Mouse (Mus musculus) MEL (cell line): ENCODE data around the gene Tmem114. TPM values are rescaled to one million over a fixed set of nuclear protein-coding genes. Genes with fewer than 3 reads are reported as not detected.

Source experiments
- DNase-seq: peaks from one replicate; pipeline ENCODE4 v3.0.0; 2011; ENCODE audit warnings: low read depth, low spot score
- H3K27ac ChIP-seq: 2 replicates; pipeline ENCODE4 v1.5.1; 2012; ENCODE audit warnings: low read depth, mild to moderate bottlenecking, control low read depth, low read length, moderate library complexity; ENCODE audit not compliant: control insufficient read depth
- H3K27me3 ChIP-seq, 2 experiments: fragments of 150-350 bp in 1 of 2; sonication (generic) in 1 of 2; 2 replicates each; pipeline ENCODE4 v1.6.1; 2012; ENCODE audit warnings: low read length in 2 of 2, mild to moderate bottlenecking in 2 of 2, improper control_type of control experiment in 1 of 2, moderate library complexity in 1 of 2; ENCODE audit not compliant: insufficient read depth in 2 of 2, control insufficient read depth in 1 of 2
- H3K36me3 ChIP-seq, 2 experiments: 2 replicates each; pipeline ENCODE4 v1.6.1; 2012 to 2014; ENCODE audit warnings: low read length in 2 of 2, improper control_type of control experiment in 1 of 2, inconsistent platforms in 1 of 2, mild to moderate bottlenecking in 1 of 2; ENCODE audit not compliant: insufficient read depth in 2 of 2, control insufficient read depth in 1 of 2
- H3K4me1 ChIP-seq, 2 experiments: fragments of 150-350 bp in 1 of 2; sonication (generic) in 1 of 2; 2 replicates each; pipeline ENCODE4 v1.6.1; 2012; ENCODE audit warnings: low read length in 2 of 2, improper control_type of control experiment in 1 of 2, mild to moderate bottlenecking in 1 of 2; ENCODE audit not compliant: insufficient read depth in 2 of 2, control insufficient read depth in 1 of 2
- H3K4me3 ChIP-seq, 2 experiments: fragments of 150-350 bp in 1 of 2; sonication (generic) in 1 of 2; 2 replicates each; pipeline ENCODE4 v1.5.1; 2012; ENCODE audit warnings: low read depth in 2 of 2, low read length in 2 of 2, mild to moderate bottlenecking in 2 of 2, moderate library complexity in 2 of 2, control low read depth in 1 of 2, improper control_type of control experiment in 1 of 2; ENCODE audit not compliant: control insufficient read depth in 1 of 2, insufficient read depth in 1 of 2
- H3K79me2 ChIP-seq: 2 replicates; pipeline ENCODE4 v1.6.1; 2012; ENCODE audit warnings: mild to moderate bottlenecking, low read length, moderate library complexity; ENCODE audit not compliant: control insufficient read depth, poor library complexity, insufficient read depth
- H3K9ac ChIP-seq: 2 replicates; pipeline ENCODE4 v1.6.1; 2012; ENCODE audit warnings: low read depth, mild to moderate bottlenecking, control low read depth, low read length, moderate library complexity; ENCODE audit not compliant: control insufficient read depth, poor library complexity, severe bottlenecking
- H3K9me3 ChIP-seq: fragments of 150-350 bp; sonication (generic); replicated peaks from 2 replicates; pipeline ENCODE4 v1.6.1; 2012; ENCODE audit warnings: mild to moderate bottlenecking, low read length, improper control_type of control experiment, moderate library complexity; ENCODE audit not compliant: insufficient read depth
- BHLHE40 ChIP-seq: IDR thresholded peaks from 2 replicates; pipeline ENCODE4 v1.6.1; 2012; ENCODE audit warnings: low read depth, mild to moderate bottlenecking, inconsistent platforms, low read length, improper control_type of control experiment, borderline replicate concordance
- CHD1 ChIP-seq: IDR thresholded peaks from 2 replicates; pipeline ENCODE4 v1.6.1; 2012; ENCODE audit warnings: low read depth, mild to moderate bottlenecking, inconsistent platforms, low read length, improper control_type of control experiment
- CHD2 ChIP-seq: IDR thresholded peaks from 2 replicates; pipeline ENCODE4 v1.6.1; 2011; ENCODE audit warnings: low read length, improper control_type of control experiment
- E2F4 ChIP-seq: IDR thresholded peaks from 2 replicates; pipeline ENCODE4 v1.6.1; 2011; ENCODE audit warnings: low read depth, low read length, improper control_type of control experiment, borderline replicate concordance
- GABPA ChIP-seq: IDR thresholded peaks from 2 replicates; pipeline ENCODE4 v1.6.1; 2012; ENCODE audit warnings: low read depth, mild to moderate bottlenecking, inconsistent platforms, low read length, improper control_type of control experiment, moderate library complexity
- JUND ChIP-seq: IDR thresholded peaks from 2 replicates; pipeline ENCODE4 v1.6.1; 2011; ENCODE audit warnings: low read depth, mild to moderate bottlenecking, improper control_type of control experiment, low read length
- KAT2A ChIP-seq: conservative IDR thresholded peaks from 2 replicates; pipeline ENCODE4 v1.6.1; 2012; ENCODE audit warnings: low read depth, low read length, improper control_type of control experiment, inconsistent platforms
- MAZ ChIP-seq: IDR thresholded peaks from 2 replicates; pipeline ENCODE4 v1.6.1; 2012; ENCODE audit warnings: low read depth, mild to moderate bottlenecking, inconsistent platforms, low read length, improper control_type of control experiment
- MEF2A ChIP-seq: IDR thresholded peaks from 2 replicates; pipeline ENCODE4 v1.6.1; 2014; ENCODE audit warnings: low read depth, mild to moderate bottlenecking, inconsistent platforms, low read length, improper control_type of control experiment; ENCODE audit not compliant: poor library complexity, insufficient replicate concordance, severe bottlenecking; ENCODE audit errors: extremely low read depth
- MYC ChIP-seq: IDR thresholded peaks from 2 replicates; pipeline ENCODE4 v1.6.1; 2011; ENCODE audit warnings: low read depth, mild to moderate bottlenecking, low read length, improper control_type of control experiment, moderate library complexity
- NRF1 ChIP-seq: IDR thresholded peaks from 2 replicates; pipeline ENCODE4 v1.6.1; 2014; ENCODE audit warnings: low read depth, mild to moderate bottlenecking, inconsistent platforms, low read length, improper control_type of control experiment, moderate library complexity; ENCODE audit not compliant: poor library complexity, insufficient read depth, severe bottlenecking
- POLR2A ChIP-seq, 2 experiments: IDR thresholded peaks; 2 replicates each; pipeline ENCODE4 v1.6.1; 2011 to 2012; ENCODE audit warnings: low read length in 2 of 2, mild to moderate bottlenecking in 2 of 2, control low read depth in 1 of 2, improper control_type of control experiment in 1 of 2, low read depth in 1 of 2, moderate library complexity in 1 of 2; ENCODE audit not compliant: control insufficient read depth in 1 of 2, insufficient read depth in 1 of 2, poor library complexity in 1 of 2
- POLR2AphosphoS2 ChIP-seq: IDR thresholded peaks from 2 replicates; pipeline ENCODE4 v1.6.1; 2011; ENCODE audit warnings: low read length, improper control_type of control experiment
- POLR2AphosphoS5 ChIP-seq: IDR thresholded peaks from 2 replicates; pipeline ENCODE4 v1.6.1; 2012; ENCODE audit warnings: low read depth, borderline replicate concordance, mild to moderate bottlenecking, inconsistent platforms, low read length, moderate library complexity, mixed read lengths
- RCOR1 ChIP-seq: IDR thresholded peaks from 2 replicates; pipeline ENCODE4 v1.6.1; 2012; ENCODE audit warnings: low read depth, mild to moderate bottlenecking, inconsistent platforms, low read length, improper control_type of control experiment
- SIN3A ChIP-seq: IDR thresholded peaks from 2 replicates; pipeline ENCODE4 v1.6.1; 2012; ENCODE audit warnings: low read length, improper control_type of control experiment, inconsistent platforms
- SMC3 ChIP-seq: IDR thresholded peaks from 2 replicates; pipeline ENCODE4 v1.6.1; 2011; ENCODE audit warnings: low read depth, low read length, improper control_type of control experiment
- TBP ChIP-seq: IDR thresholded peaks from 2 replicates; pipeline ENCODE4 v1.8.0; 2011; ENCODE audit warnings: low read depth, low read length, improper control_type of control experiment
- UBTF ChIP-seq: IDR thresholded peaks from 2 replicates; pipeline ENCODE4 v1.6.1; 2012; ENCODE audit warnings: low read depth, mild to moderate bottlenecking, inconsistent platforms, low read length, improper control_type of control experiment, moderate library complexity, borderline replicate concordance; ENCODE audit not compliant: insufficient read depth
- ZKSCAN1 ChIP-seq: IDR thresholded peaks from 2 replicates; pipeline ENCODE4 v1.6.1; 2012; ENCODE audit warnings: low read depth, mild to moderate bottlenecking, inconsistent platforms, low read length, improper control_type of control experiment, moderate library complexity
- polyA plus RNA-seq, 2 experiments: library from polyadenylated mRNA; stranded (reverse) in 1 of 2; unstranded in 1 of 2; fragments of >175 nt in 1 of 2; fragments of >200 nt in 1 of 2; gene quantifications; 2 replicates each; pipeline versions ENCODE4 v1.2.1 to v1.2.4; 2012; ENCODE audit warnings: low replicate concordance in 2 of 2, low read depth in 1 of 2; ENCODE audit not compliant: insufficient read length in 2 of 2, insufficient read depth in 1 of 2, missing spikeins in 1 of 2
- total RNA-seq: library from RNA; depleted of rRNA; stranded (reverse); fragments of 300-350 nt; gene quantifications from 2 replicates; pipeline ENCODE4 v1.2.3, GENCODE M21; 2012

The Tmem114 gene
- total and polyA plus RNA-seq, 3 experiments, result not detected

- DNase-seq, result no peak
- Histone ChIP-seq H3K36me3 (peaks cover 0 to 6% of the 10 kb centered on the region in 2 experiments; a peak in 2 of 4 replicates), H3K27ac (no peak overlapping the region), H3K27me3 (no peaks in the 10 kb centered on the region), H3K9me3 (no peaks in the 10 kb centered on the region), H3K4me3 (no peak overlapping the region), H3K9ac (no peak overlapping the region), H3K79me2 (no peaks in the 10 kb centered on the region), H3K4me1 (peaks cover 2 to 17% of the 10 kb centered on the region in 2 experiments; a peak in 3 of 4 replicates)
- TF ChIP-seq SIN3A (no peak), TBP (no peak), MYC (no peak), BHLHE40 (no peak), POLR2A (IDR thresholded peaks at IDR 0.05; ENCODE audit: control insufficient read depth in 1 of 2, insufficient read depth in 1 of 2, low read depth in 1 of 2, low read length in 2 of 2, poor library complexity in 1 of 2) (no peak), POLR2AphosphoS2 (no peak), CHD2 (no peak), POLR2AphosphoS5 (no peak), SMC3 (no peak), RCOR1 (no peak), NRF1 (no peak), MEF2A (no peak), JUND (no peak), GABPA (no peak), MAZ (no peak), KAT2A (no peak), ZKSCAN1 (no peak)
Measured at GRCm38 (mm10) chr16:8453301-8453700, 28.4 kb upstream of the Tmem114 start.

DNA sequence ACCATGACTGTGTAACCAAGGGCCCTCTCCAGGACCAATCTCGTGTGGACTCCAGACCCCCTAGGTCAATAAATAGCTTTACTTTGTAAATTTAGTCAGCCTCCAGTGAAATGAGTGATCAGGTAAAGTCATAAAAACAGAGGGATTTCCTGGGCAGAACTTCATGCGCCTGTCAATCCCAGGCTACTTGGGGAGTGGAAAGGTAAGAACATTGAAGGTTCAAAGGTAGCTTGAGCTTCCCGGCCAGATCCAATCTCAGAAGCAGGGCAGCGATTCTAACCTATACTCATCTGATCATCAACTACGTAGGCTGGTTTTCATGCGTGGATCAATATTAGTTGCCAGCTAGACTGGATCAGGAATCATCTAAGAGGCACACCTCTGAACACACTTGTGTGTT is 21.3 kb upstream of the Tmem114 start:
- H3K4me1 ChIP-seq, result no peaks in the 10 kb centered on the region
- H3K4me3 ChIP-seq, result no peak overlapping the region
- H3K27me3 ChIP-seq, result peaks cover 0 to 4% of the 10 kb centered on the region in 2 experiments; a peak in 2 of 4 replicates
- no peaks in the 10 kb centered on the region for H3K79me2 ChIP-seq
- no peaks in the 10 kb centered on the region for H3K36me3 ChIP-seq
- H3K9ac ChIP-seq, result no peak overlapping the region
- DNase-seq, result no peak
- H3K9me3 ChIP-seq, result no peaks in the 10 kb centered on the region
- H3K27ac ChIP-seq, result no peak overlapping the region
- TF ChIP-seq E2F4 (no peak), TBP (no peak), UBTF (no peak), CHD1 (no peak)
